Mouse (Mus musculus) Muller cell, postnatal 12 days (primary cell): Measurements from ENCODE around the gene Dnajc30.
"Not testable (repeated sequence)": the region's sequence is repeated elsewhere in the genome, so short reads cannot be mapped to it uniquely, and the experiment has no call there.

Experiments
- DNase-seq: peaks from one replicate; pipeline ENCODE4 v3.0.0-alpha.2; 2015; ENCODE audit errors: inconsistent ontology term

Gene Dnajc30

GRCm38 (mm10) chr5:135063629-135064381 lies at the start of gene Dnajc30:
TSS of gene Dnajc30 (plus strand) at chr5:135064202.
- DNase-seq, result peak; percentile 97

- DNase-seq, result peak; percentile 65
These were observed 48.5 kb upstream of the Dnajc30 start for GRCm38 (mm10) chr5:135015497-135015896.

GRCm38 (mm10) chr5:135016224-135016759 lies 47.7 kb upstream of the Dnajc30 start:
- no peak for DNase-seq

- peak; percentile 61 for DNase-seq
These were observed 42.2 kb upstream of the Dnajc30 start for GRCm38 (mm10) chr5:135021814-135022213.

GRCm38 (mm10) chr5:135023344-135024173 lies 40.4 kb upstream of the Dnajc30 start, which contains the start of gene Stx1a:
TSS of gene Stx1a (plus strand) at chr5:135023482.
- DNase-seq, result peak; percentile 94

GRCm38 (mm10) chr5:135024665-135025224 lies 39.3 kb upstream of the Dnajc30 start:
- no peak for DNase-seq

- no peak for DNase-seq
These were observed 38.1 kb upstream of the Dnajc30 start for GRCm38 (mm10) chr5:135025899-135026298.

- peak; percentile 80 for DNase-seq
These were observed 34.8 kb upstream of the Dnajc30 start for GRCm38 (mm10) chr5:135029007-135029854.

GRCm38 (mm10) chr5:135032581-135032980 lies 31.4 kb upstream of the Dnajc30 start:
- no peak for DNase-seq

- no peak for DNase-seq
These were observed 29.4 kb upstream of the Dnajc30 start for GRCm38 (mm10) chr5:135034593-135034992.

GRCm38 (mm10) chr5:135035608-135036359 lies 28.2 kb upstream of the Dnajc30 start:
- no peak for DNase-seq

- DNase-seq, result no peak
These were observed 26.1 kb upstream of the Dnajc30 start for GRCm38 (mm10) chr5:135037946-135038345.

- no peak for DNase-seq
These were observed 24.5 kb upstream of the Dnajc30 start for GRCm38 (mm10) chr5:135039541-135039940.

GRCm38 (mm10) chr5:135040059-135040458 lies 23.9 kb upstream of the Dnajc30 start:
- no peak for DNase-seq

- no peak for DNase-seq
These were observed 23.2 kb upstream of the Dnajc30 start for GRCm38 (mm10) chr5:135040777-135041176.

- DNase-seq, result no peak
These were observed 21.8 kb upstream of the Dnajc30 start for GRCm38 (mm10) chr5:135042105-135042788.

GRCm38 (mm10) chr5:135044575-135044974 lies 19.4 kb upstream of the Dnajc30 start:
- DNase-seq, result no peak

- no peak for DNase-seq
These were observed 15.5 kb upstream of the Dnajc30 start for GRCm38 (mm10) chr5:135048539-135048938.

GRCm38 (mm10) chr5:135049268-135049667 lies 14.7 kb upstream of the Dnajc30 start:
- not testable (repeated sequence) for DNase-seq

GRCm38 (mm10) chr5:135053356-135053755 lies 10.6 kb upstream of the Dnajc30 start:
- no peak for DNase-seq
